7 mouse cellular contexts compared by ENCODE assay signal in genomic region chr19:5799566-5800349, GRCm38 (mm10). TPM values are rescaled to one million over a fixed set of nuclear protein-coding genes. Genes with fewer than 3 reads are reported as not detected.
DNase-seq lines count a peak whose midpoint lies in the region; ATAC-seq and TF ChIP-seq lines count a peak whose summit lies in the region.

No protein-coding gene starts in this region.

- H3K9me3 ChIP-seq in lung, embryonic 14.5 days (ENCODE audit: low read depth, low read length): no peaks in the 10 kb centered on the region
- no peaks in the 10 kb centered on the region for H3K9me3 ChIP-seq in lung, embryonic 16.5 days (ENCODE audit: control insufficient read depth, low read length)

- DNase-seq in lung, embryonic 14.5 days: peak; percentile 73
- no peak for DNase-seq in lung, adult 18-20 months
- DNase-seq in cerebellum, adult 9-10 months: peak; percentile 52
- peak; percentile 43 for DNase-seq in heart, postnatal 4 days
- peak; percentile 64 for DNase-seq in yolk sac, embryonic 10.5 days (ENCODE audit: low spot score)
- DNase-seq in spleen, postnatal 36 days (ENCODE audit: low spot score in 2 of 2): no peak

- peak overlapping the region; percentile 99 for H3K4me2 ChIP-seq in lung, embryonic 14.5 days
- H3K4me2 ChIP-seq in lung, embryonic 16.5 days (ENCODE audit: low read depth, low read length): peak overlapping the region; percentile 60

- H3K27me3 ChIP-seq in lung, embryonic 14.5 days (ENCODE audit: insufficient read depth, low read length): no peaks in the 10 kb centered on the region
- H3K27me3 ChIP-seq in lung, embryonic 16.5 days (ENCODE audit: control insufficient read depth, insufficient read depth, low read depth, low read length): no peaks in the 10 kb centered on the region

- 0% methylated on average over 10 of the region's 10 CpGs for WGBS in lung, embryonic 14.5 days
- WGBS in lung, embryonic 16.5 days: 0% methylated on average over 10 of the region's 10 CpGs

- peak overlapping the region; percentile 99 for H3K27ac ChIP-seq in lung, embryonic 14.5 days (ENCODE audit: low read depth)
- peak overlapping the region; percentile 89 for H3K27ac ChIP-seq in lung, embryonic 16.5 days (ENCODE audit: low read length)

- H3K9ac ChIP-seq in lung, embryonic 14.5 days: peak overlapping the region; percentile 88
- peak overlapping the region; percentile 94 for H3K9ac ChIP-seq in lung, embryonic 16.5 days (ENCODE audit: low read length)

- ATAC-seq in lung, embryonic 14.5 days (ENCODE audit: insufficient read depth): no peak
- no peak for ATAC-seq in lung, embryonic 16.5 days (ENCODE audit: low read depth)

- TF ChIP-seq CTCF in lung, embryonic 14.5 days (IDR thresholded peaks at IDR 0.05; ENCODE audit: low read depth): no peak

- H3K36me3 ChIP-seq in lung, embryonic 14.5 days (ENCODE audit: insufficient read depth): peaks cover 58% of the 10 kb centered on the region
- H3K36me3 ChIP-seq in lung, embryonic 16.5 days (ENCODE audit: control insufficient read depth, insufficient read depth, low read length): peaks cover 35% of the 10 kb centered on the region

- H3K4me3 ChIP-seq in lung, embryonic 14.5 days (ENCODE audit: low read depth, low read length): peak overlapping the region; percentile 86
- peak overlapping the region; percentile 74 for H3K4me3 ChIP-seq in lung, embryonic 16.5 days (ENCODE audit: low read length)

- peaks cover 19% of the 10 kb centered on the region for H3K4me1 ChIP-seq in lung, embryonic 14.5 days (ENCODE audit: insufficient read depth)
- peaks cover 28% of the 10 kb centered on the region for H3K4me1 ChIP-seq in lung, embryonic 16.5 days (replicated peaks; ENCODE audit: control insufficient read depth, insufficient read depth, low read length)

RNA-seq across cellular contexts. Expression of gene Scyl1, which starts 28.5 kb away (rescaled TPM):
- 74.8 and 84.5 TPM in 2 replicates for polyA plus RNA-seq in lung, embryonic 14.5 days (2014; fragmentation: Nextera tagmentation; extraction: Ambion mirVana)
- total RNA-seq in heart, postnatal 4 days (2021): 10 to 100 TPM; 60.6 to 69.0 TPM
- polyA plus RNA-seq in lung, embryonic 16.5 days (2015; fragmentation: Nextera tagmentation; extraction: Ambion mirVana): 76.3 and 83.2 TPM in 2 replicates

RNA-seq across cellular contexts. Expression of gene Ltbp3, which starts 59.1 kb away (rescaled TPM):
- 51.8 and 55.9 TPM in 2 replicates for polyA plus RNA-seq in lung, embryonic 14.5 days (2014; fragmentation: Nextera tagmentation; extraction: Ambion mirVana)
- 10 to 100 TPM; 78.7 to 79.6 TPM for total RNA-seq in heart, postnatal 4 days (2021)
- polyA plus RNA-seq in lung, embryonic 16.5 days (2015; fragmentation: Nextera tagmentation; extraction: Ambion mirVana): 52.3 and 61.9 TPM in 2 replicates

Comparison
In these comparisons a context has a peak if more than half of its experiments do, and no peak if none do; other contexts are left out.
1. DNase-seq: peak in lung, embryonic 14.5 days (single experiment), cerebellum, adult 9-10 months (single experiment), heart, postnatal 4 days (single experiment) and yolk sac, embryonic 10.5 days (single experiment); none in lung, adult 18-20 months (0 of 2) and spleen, postnatal 36 days (0 of 2).